9 mouse cellular contexts compared by ENCODE assay signal in the genomic region with DNA sequence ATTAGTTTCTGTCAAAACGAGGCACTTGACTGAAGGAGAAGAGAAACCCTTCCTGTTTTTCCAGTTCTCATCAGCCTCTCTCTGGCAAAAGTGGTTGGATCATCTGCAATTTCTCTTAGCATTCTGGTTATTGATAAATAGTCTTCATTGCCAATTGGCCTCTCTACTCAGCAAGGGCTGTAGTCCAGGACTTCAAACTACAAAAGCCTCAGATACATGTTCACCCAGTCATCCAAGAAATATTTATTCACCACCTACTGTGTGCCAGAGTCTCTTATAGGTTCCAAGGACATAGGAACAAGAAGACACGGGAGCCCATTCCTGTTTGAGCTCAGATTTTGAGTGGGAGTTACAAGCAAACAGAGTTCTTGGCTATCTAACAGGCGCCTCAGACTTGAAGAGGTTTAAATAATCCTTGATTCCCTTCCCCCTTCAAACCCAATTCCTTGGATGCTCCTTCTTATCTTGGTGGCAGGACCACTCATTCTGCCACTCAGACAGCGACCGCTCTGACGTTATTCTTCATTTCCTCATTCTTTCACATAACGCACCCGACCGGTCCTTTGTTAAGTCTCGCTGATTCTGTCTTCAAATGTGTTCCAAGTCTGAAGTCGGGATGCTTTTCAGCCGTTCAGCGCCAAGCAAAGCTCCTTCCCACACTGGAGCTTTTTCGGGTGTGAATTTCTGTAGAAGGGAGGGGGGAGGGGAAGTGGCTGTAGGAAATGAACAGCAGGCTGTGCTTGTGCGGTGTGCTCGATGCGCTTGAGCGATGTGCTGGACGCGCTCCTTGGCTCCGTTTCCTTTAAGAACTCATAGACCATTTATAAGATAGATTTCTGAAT. TPM values are rescaled to one million over a fixed set of nuclear protein-coding genes. Genes with fewer than 3 reads are reported as not detected.
DNase-seq lines count a peak whose midpoint lies in the region; ATAC-seq and TF ChIP-seq lines count a peak whose summit lies in the region.
"Had no signal": no experiment of that assay in that cellular context is flagged by ENCODE, and none has a peak within 500 bp of the region (broad histone marks: within the 10 kb centered on the region; RNA-seq: fewer than 3 reads in every experiment).

No protein-coding gene starts in this region.

- 0 out of 2 replicates have a peak overlapping the region, but pooled peaks have one; percentile 3 for H3K4me3 ChIP-seq in embryonic facial prominence, embryonic 12.5 days
- peak overlapping the region; percentile 17; the same call in 1 of the 2 replicates for H3K4me3 ChIP-seq in heart, embryonic 12.5 days
- 0 out of 2 replicates have a peak overlapping the region, but pooled peaks have one; percentile 9 for H3K4me3 ChIP-seq in midbrain, embryonic 11.5 days (ENCODE audit: low read depth, low read length)
- H3K4me3 ChIP-seq in stomach, postnatal 0 days (ENCODE audit: low read depth, low read length) = peak overlapping the region; percentile 1; the same call in 1 of the 2 replicates

- TF ChIP-seq EP300 in stomach, postnatal 0 days (optimal IDR thresholded peaks at IDR 0.05) = no peak

- ATAC-seq in embryonic facial prominence, embryonic 12.5 days (ENCODE audit: insufficient number of reproducible peaks, insufficient read depth, low FRiP score, low TSS enrichment) = no peak
- no peak for ATAC-seq in heart, embryonic 12.5 days (ENCODE audit: insufficient number of reproducible peaks, low FRiP score)
- no peak for ATAC-seq in midbrain, embryonic 11.5 days (ENCODE audit: low FRiP score)
- 0 out of 2 replicates have a peak, but pooled peaks have one; percentile 26 for ATAC-seq in stomach, postnatal 0 days (ENCODE audit: low FRiP score, low TSS enrichment)
- ATAC-seq in megakaryocyte-erythroid progenitor cell, adult 5-6 weeks (replicated peaks; ENCODE audit: low FRiP score, low TSS enrichment, poor library complexity, severe bottlenecking) = no peak

- WGBS in embryonic facial prominence, embryonic 12.5 days = 59% methylated on average over 21 of the region's 21 CpGs
- WGBS in heart, embryonic 12.5 days = 52% methylated on average over 21 of the region's 21 CpGs
- WGBS in midbrain, embryonic 11.5 days = 46% methylated on average over 21 of the region's 21 CpGs
- 34% methylated on average over 21 of the region's 21 CpGs for WGBS in stomach, postnatal 0 days

- H3K9me3 ChIP-seq in embryonic facial prominence, embryonic 12.5 days = no peaks in the 10 kb centered on the region
- no peaks in the 10 kb centered on the region for H3K9me3 ChIP-seq in heart, embryonic 12.5 days (replicated peaks)
- no peaks in the 10 kb centered on the region; the same call in 1 of the 2 replicates for H3K9me3 ChIP-seq in midbrain, embryonic 11.5 days (ENCODE audit: control insufficient read depth, low read length)
- no peaks in the 10 kb centered on the region for H3K9me3 ChIP-seq in stomach, postnatal 0 days (ENCODE audit: control insufficient read depth, low read length)

- H3K9ac ChIP-seq in embryonic facial prominence, embryonic 12.5 days = no peak overlapping the region
- H3K9ac ChIP-seq in heart, embryonic 12.5 days = no peak overlapping the region
- H3K9ac ChIP-seq in midbrain, embryonic 11.5 days (ENCODE audit: low read length) = peak overlapping the region; percentile 44
- no peak overlapping the region for H3K9ac ChIP-seq in stomach, postnatal 0 days (ENCODE audit: low read length)

- H3K4me1 ChIP-seq in embryonic facial prominence, embryonic 12.5 days = 0 out of 2 replicates have a peak, but pooled peaks cover 2% of the 10 kb centered on the region
- no peaks in the 10 kb centered on the region for H3K4me1 ChIP-seq in heart, embryonic 12.5 days (replicated peaks)
- peaks cover 2% of the 10 kb centered on the region; the same call in 1 of the 2 replicates for H3K4me1 ChIP-seq in midbrain, embryonic 11.5 days (ENCODE audit: control insufficient read depth, insufficient read depth, low read length)
- no peaks in the 10 kb centered on the region for H3K4me1 ChIP-seq in stomach, postnatal 0 days (replicated peaks; ENCODE audit: control insufficient read depth, insufficient read depth)

- no peaks in the 10 kb centered on the region for H3K27me3 ChIP-seq in embryonic facial prominence, embryonic 12.5 days
- no peaks in the 10 kb centered on the region for H3K27me3 ChIP-seq in heart, embryonic 12.5 days (replicated peaks)
- H3K27me3 ChIP-seq in midbrain, embryonic 11.5 days (ENCODE audit: control insufficient read depth, insufficient read depth, low read length) = no peaks in the 10 kb centered on the region
- no peaks in the 10 kb centered on the region for H3K27me3 ChIP-seq in stomach, postnatal 0 days (ENCODE audit: control insufficient read depth, insufficient read depth, low read length)

- DNase-seq in left cerebral cortex, adult 18-20 months (ENCODE audit: low spot score in 2 of 2) = peak; percentile 31 to 40
- DNase-seq in left cerebral cortex, adult 11 months (ENCODE audit: low spot score) = no peak
- peak; percentile 14 for DNase-seq in kidney, postnatal 14 days
- DNase-seq in midbrain, embryonic 11.5 days (ENCODE audit: low spot score, missing footprints) = peak; percentile 89
- DNase-seq in stomach, postnatal 0 days (ENCODE audit: low spot score) = peak; percentile 14

- no peak overlapping the region for H3K27ac ChIP-seq in embryonic facial prominence, embryonic 12.5 days
- H3K27ac ChIP-seq in heart, embryonic 12.5 days (ENCODE audit: poor library complexity, severe bottlenecking) = no peak overlapping the region
- no peak overlapping the region for H3K27ac ChIP-seq in midbrain, embryonic 11.5 days (ENCODE audit: low read depth, low read length)
- no peak overlapping the region; the same call in 1 of the 2 replicates for H3K27ac ChIP-seq in stomach, postnatal 0 days (replicated peaks)

- no peaks in the 10 kb centered on the region for H3K36me3 ChIP-seq in embryonic facial prominence, embryonic 12.5 days
- H3K36me3 ChIP-seq in heart, embryonic 12.5 days = no peaks in the 10 kb centered on the region
- H3K36me3 ChIP-seq in midbrain, embryonic 11.5 days (ENCODE audit: control insufficient read depth, insufficient read depth, low read length) = no peaks in the 10 kb centered on the region
- H3K36me3 ChIP-seq in stomach, postnatal 0 days (ENCODE audit: control insufficient read depth, insufficient read depth, low read length) = no peaks in the 10 kb centered on the region

- peak overlapping the region; percentile 20 for H3K4me2 ChIP-seq in embryonic facial prominence, embryonic 12.5 days (replicated peaks)
- H3K4me2 ChIP-seq in heart, embryonic 12.5 days = peak overlapping the region; percentile 45
- H3K4me2 ChIP-seq in midbrain, embryonic 11.5 days = peak overlapping the region; percentile 37
- H3K4me2 ChIP-seq in stomach, postnatal 0 days (replicated peaks; ENCODE audit: low read depth) = peak overlapping the region; percentile 12

- TF ChIP-seq CTCF in stomach, postnatal 0 days (IDR thresholded peaks at IDR 0.05; ENCODE audit: low read depth) = no peak

RNA-seq across cellular contexts. Expression of gene Tsga13, which starts 5.7 kb away (rescaled TPM):
- total RNA-seq in left cerebral cortex, adult 18-20 months (2021) = not detected
- 0.39 TPM in 1 of 2 replicates, not detected in the other for polyA plus RNA-seq in embryonic facial prominence, embryonic 12.5 days (2016; fragmentation: Nextera tagmentation; extraction: Ambion mirVana)
- polyA plus RNA-seq in heart, embryonic 12.5 days (2016; fragmentation: Nextera tagmentation; extraction: Ambion mirVana) = 0.28 and 0.42 TPM in 2 replicates
- polyA plus RNA-seq in midbrain, embryonic 11.5 days (2014; fragmentation: Nextera tagmentation; extraction: Ambion mirVana) = 0.23 and 0.30 TPM in 2 replicates
- polyA plus RNA-seq in stomach, postnatal 0 days (2015; fragmentation: Nextera tagmentation; extraction: Ambion mirVana) = 0.22 and 0.23 TPM in 2 replicates
- not detected in 2 replicates for total RNA-seq in megakaryocyte-erythroid progenitor cell, adult 5-6 weeks (2014; fragmentation: Nextera tagmentation)
- not detected in 2 replicates for total RNA-seq in megakaryocyte-erythroid progenitor cell, adult 5-6 weeks (2017)
- total RNA-seq: ES-E14 had no signal

RNA-seq across cellular contexts. Expression of gene Copg2, which starts 24.5 kb away (rescaled TPM):
- total RNA-seq in left cerebral cortex, adult 18-20 months (2021) = 10 to 100 TPM; 73.9 to 81.6 TPM
- polyA plus RNA-seq in embryonic facial prominence, embryonic 12.5 days (2016; fragmentation: Nextera tagmentation; extraction: Ambion mirVana) = 21.5 and 21.9 TPM in 2 replicates
- polyA plus RNA-seq in heart, embryonic 12.5 days (2016; fragmentation: Nextera tagmentation; extraction: Ambion mirVana) = 29.7 and 30.8 TPM in 2 replicates
- 42.0 and 44.0 TPM in 2 replicates for polyA plus RNA-seq in midbrain, embryonic 11.5 days (2014; fragmentation: Nextera tagmentation; extraction: Ambion mirVana)
- polyA plus RNA-seq in stomach, postnatal 0 days (2015; fragmentation: Nextera tagmentation; extraction: Ambion mirVana) = 15.4 and 16.4 TPM in 2 replicates
- 19.8 and 30.3 TPM in 2 replicates for total RNA-seq in megakaryocyte-erythroid progenitor cell, adult 5-6 weeks (2014; fragmentation: Nextera tagmentation)
- 35.9 and 38.2 TPM in 2 replicates for total RNA-seq in megakaryocyte-erythroid progenitor cell, adult 5-6 weeks (2017)

RNA-seq across cellular contexts. Expression of gene Klf14, which starts 37.8 kb away (rescaled TPM):
- under 1 TPM; 0.56 to 0.77 TPM for total RNA-seq in left cerebral cortex, adult 18-20 months (2021)
- polyA plus RNA-seq in embryonic facial prominence, embryonic 12.5 days (2016; fragmentation: Nextera tagmentation; extraction: Ambion mirVana) = 4.6 and 4.8 TPM in 2 replicates
- polyA plus RNA-seq in heart, embryonic 12.5 days (2016; fragmentation: Nextera tagmentation; extraction: Ambion mirVana) = 2.3 and 2.7 TPM in 2 replicates
- polyA plus RNA-seq in midbrain, embryonic 11.5 days (2014; fragmentation: Nextera tagmentation; extraction: Ambion mirVana) = 0.70 and 0.81 TPM in 2 replicates
- 1.5 and 1.7 TPM in 2 replicates for polyA plus RNA-seq in stomach, postnatal 0 days (2015; fragmentation: Nextera tagmentation; extraction: Ambion mirVana)
- total RNA-seq in megakaryocyte-erythroid progenitor cell, adult 5-6 weeks (2014; fragmentation: Nextera tagmentation) = not detected in 2 replicates
- total RNA-seq in megakaryocyte-erythroid progenitor cell, adult 5-6 weeks (2017) = not detected in 2 replicates
